Mouse (Mus musculus) mouse embryonic stem cell (cell line): ENCODE data around the gene H2-M5.
"Not testable (repeated sequence)": the region's sequence is repeated elsewhere in the genome, so short reads cannot be mapped to it uniquely, and the experiment has no call there.

Experiments
- in situ Hi-C, 2 experiments: fragments of 300-500 bp; cut with MboI; formaldehyde crosslinking; loops; 1 replicate in 1 of 2; 3 replicates in 1 of 2; pipeline ENCODE4 v1.14.3; 2019 to 2020; ENCODE audit warnings: low sequenced_read_pairs in 2 of 2, low pct_unique_long_range_greater_than_20kb in 1 of 2, mixed read lengths in 1 of 2; ENCODE audit not compliant: unreplicated experiment in 1 of 2

The H2-M5 gene

GRCm38 (mm10) chr17:36989437-36989836, at the start of gene H2-M5:
TSS of gene H2-M5 (minus strand) at chr17:36989537.
- in situ Hi-C loops, result loop anchor here in 1 of 2 experiments (25.0 kb wide), 1 partner anchor 1477 kb away; the partner anchor contains the start of genes Cchcr1, Pou5f1 and Tcf19

GRCm38 (mm10) chr17:37029162-37029561, 39.8 kb upstream of the H2-M5 start:
- in situ Hi-C loops, result no loop called here

GRCm38 (mm10) chr17:37028683-37029120, 39.4 kb upstream of the H2-M5 start:
- in situ Hi-C loops, result no loop called here

GRCm38 (mm10) chr17:37028212-37028611, 38.9 kb upstream of the H2-M5 start:
- in situ Hi-C loops, result no loop called here

- in situ Hi-C loops, result no loop called here
Measured at GRCm38 (mm10) chr17:37027486-37027885, 38.1 kb upstream of the H2-M5 start.

GRCm38 (mm10) chr17:37026425-37026824, 37.1 kb upstream of the H2-M5 start:
- in situ Hi-C loops, result no loop called here

- in situ Hi-C loops, result no loop called here
Measured at GRCm38 (mm10) chr17:37022628-37023576, 33.6 kb upstream of the H2-M5 start, which contains the start of gene Mog. TSS of gene Mog (minus strand) at chr17:37023398.

GRCm38 (mm10) chr17:37019242-37019641, 29.9 kb upstream of the H2-M5 start:
- in situ Hi-C loops, result not testable (repeated sequence)

- in situ Hi-C loops, result no loop called here
Measured at GRCm38 (mm10) chr17:37018328-37018727, 29.0 kb upstream of the H2-M5 start.

- in situ Hi-C loops, result no loop called here
Measured at GRCm38 (mm10) chr17:37016333-37016732, 27.0 kb upstream of the H2-M5 start.

GRCm38 (mm10) chr17:37012141-37012540, 22.8 kb upstream of the H2-M5 start:
- in situ Hi-C loops, result no loop called here

GRCm38 (mm10) chr17:37011719-37012118, 22.4 kb upstream of the H2-M5 start:
- in situ Hi-C loops, result no loop called here

- in situ Hi-C loops, result no loop called here
Measured at GRCm38 (mm10) chr17:37009460-37010042, 20.2 kb upstream of the H2-M5 start.

- in situ Hi-C loops, result no loop called here
Measured at GRCm38 (mm10) chr17:37008161-37008560, 18.8 kb upstream of the H2-M5 start.

GRCm38 (mm10) chr17:37003366-37003765, 14.0 kb upstream of the H2-M5 start:
- in situ Hi-C loops, result no loop called here

- in situ Hi-C loops, result no loop called here
Measured at GRCm38 (mm10) chr17:37002364-37003330, 13.3 kb upstream of the H2-M5 start.

- in situ Hi-C loops, result no loop called here
Measured at GRCm38 (mm10) chr17:37000863-37001262, 11.5 kb upstream of the H2-M5 start, which contains the start of gene Zfp57. TSS of gene Zfp57 (plus strand) at chr17:37001163.

- in situ Hi-C loops, result loop anchor here in 1 of 2 experiments (25.0 kb wide), 1 partner anchor 1486 kb away; the partner anchor contains the start of genes Cchcr1, Pou5f1 and Tcf19
Measured at GRCm38 (mm10) chr17:36998477-36998876, 9.1 kb upstream of the H2-M5 start.
